Mouse (Mus musculus) C2C12 (cell line): Measurements from ENCODE around the gene Slc10a7.

Source experiments
- CEBPB ChIP-seq: IDR thresholded peaks from one replicate; pipeline ENCODE4 v1.6.1; 2011; ENCODE audit warnings: low read depth, mild to moderate bottlenecking, control low read depth, moderate library complexity
- CTCF ChIP-seq: IDR thresholded peaks from one replicate; pipeline ENCODE4 v1.5.1; 2011; ENCODE audit not compliant: control insufficient read depth, insufficient read depth, insufficient read length
- MAX ChIP-seq: IDR thresholded peaks from one replicate; pipeline ENCODE4 v1.6.1; 2011; ENCODE audit warnings: mild to moderate bottlenecking, control low read depth
- MYOD1 ChIP-seq: IDR thresholded peaks from one replicate; pipeline ENCODE4 v1.6.1; 2011; ENCODE audit warnings: low read depth; ENCODE audit not compliant: control insufficient read depth, insufficient read length

GRCm38 (mm10) chr8:78721576-78721975, 212.4 kb downstream of the Slc10a7 start:
- TF ChIP-seq CTCF (no peak), CEBPB (no peak), MAX (no peak), MYOD1 (no peak)
